Mouse (Mus musculus): ENCODE data around the gene Dennd2d. TPM values are rescaled to one million over a fixed set of nuclear protein-coding genes. Genes with fewer than 3 reads are reported as not detected.

Gene Dennd2d
- polyA plus RNA-seq, 1 experiment = not detected

GRCm38 (mm10) chr3:106490239-106490638 lies 8.0 kb downstream of the Dennd2d start:
- no peak for TF ChIP-seq GATA1 (IDR thresholded peaks at IDR 0.05; ENCODE audit: low read length)

GRCm38 (mm10) chr3:106492723-106493122 lies 10.5 kb downstream of the Dennd2d start:
- peak; percentile 77 for TF ChIP-seq GATA1 (IDR thresholded peaks at IDR 0.05; ENCODE audit: low read length)

GRCm38 (mm10) chr3:106493202-106493601 lies 11.0 kb downstream of the Dennd2d start:
- no peak for TF ChIP-seq GATA1 (IDR thresholded peaks at IDR 0.05; ENCODE audit: low read length)

- TF ChIP-seq GATA1 (IDR thresholded peaks at IDR 0.05; ENCODE audit: low read length) = no peak
Measured at GRCm38 (mm10) chr3:106493882-106494281, 11.7 kb downstream of the Dennd2d start.

GRCm38 (mm10) chr3:106494417-106494950 lies 12.3 kb downstream of the Dennd2d start:
- TF ChIP-seq GATA1 (IDR thresholded peaks at IDR 0.05; ENCODE audit: low read length) = no peak

GRCm38 (mm10) chr3:106495346-106496044 lies 13.3 kb downstream of the Dennd2d start:
- TF ChIP-seq GATA1 (IDR thresholded peaks at IDR 0.05; ENCODE audit: low read length) = no peak

GRCm38 (mm10) chr3:106496045-106496721 lies 14.0 kb downstream of the Dennd2d start:
- no peak for TF ChIP-seq GATA1 (IDR thresholded peaks at IDR 0.05; ENCODE audit: low read length)

GRCm38 (mm10) chr3:106496996-106497395 lies 14.8 kb downstream of the Dennd2d start:
- TF ChIP-seq GATA1 (IDR thresholded peaks at IDR 0.05; ENCODE audit: low read length) = no peak

- no peak for TF ChIP-seq GATA1 (IDR thresholded peaks at IDR 0.05; ENCODE audit: low read length)
Measured at GRCm38 (mm10) chr3:106500510-106500909, 18.3 kb downstream of the Dennd2d start.

- no peak for TF ChIP-seq GATA1 (IDR thresholded peaks at IDR 0.05; ENCODE audit: low read length)
Measured at GRCm38 (mm10) chr3:106502892-106503291, 20.7 kb downstream of the Dennd2d start.

- TF ChIP-seq GATA1 (IDR thresholded peaks at IDR 0.05; ENCODE audit: low read length) = no peak
Measured at GRCm38 (mm10) chr3:106510669-106511068, 28.5 kb downstream of the Dennd2d start.

- no peak for TF ChIP-seq GATA1 (IDR thresholded peaks at IDR 0.05; ENCODE audit: low read length)
Measured at GRCm38 (mm10) chr3:106515016-106515415, 32.8 kb downstream of the Dennd2d start.

- TF ChIP-seq GATA1 (IDR thresholded peaks at IDR 0.05; ENCODE audit: low read length) = no peak
Measured at GRCm38 (mm10) chr3:106522730-106523129, 40.5 kb downstream of the Dennd2d start.

- no peak for TF ChIP-seq GATA1 (IDR thresholded peaks at IDR 0.05; ENCODE audit: low read length)
Measured at GRCm38 (mm10) chr3:106526411-106526810, 44.2 kb downstream of the Dennd2d start.

- no peak for TF ChIP-seq GATA1 (IDR thresholded peaks at IDR 0.05; ENCODE audit: low read length)
Measured at GRCm38 (mm10) chr3:106528032-106528431, 45.8 kb downstream of the Dennd2d start.

- no peak for TF ChIP-seq GATA1 (IDR thresholded peaks at IDR 0.05; ENCODE audit: low read length)
Measured at GRCm38 (mm10) chr3:106533277-106533676, 51.1 kb downstream of the Dennd2d start.

All from G1E-ER4 (cell line).